Mouse (Mus musculus) erythroblast, embryonic 14.5 days (primary cell): ENCODE data around the gene Spon1. TPM values are rescaled to one million over a fixed set of nuclear protein-coding genes. Genes with fewer than 3 reads are reported as not detected.

Experiments used
- H3K27me3 ChIP-seq: 2 replicates; pipeline ENCODE4 v1.6.1; 2012; ENCODE audit warnings: inconsistent platforms; ENCODE audit not compliant: control insufficient read depth
- H3K36me3 ChIP-seq: 2 replicates; pipeline ENCODE4 v1.6.1; 2012; ENCODE audit warnings: mild to moderate bottlenecking, inconsistent platforms; ENCODE audit not compliant: control insufficient read depth
- H3K4me1 ChIP-seq: 2 replicates; pipeline ENCODE4 v1.6.1; 2012; ENCODE audit warnings: inconsistent platforms; ENCODE audit not compliant: control insufficient read depth
- H3K4me3 ChIP-seq: replicated peaks from 2 replicates; pipeline ENCODE3; 2012; ENCODE audit warnings: moderate library complexity, mild to moderate bottlenecking, inconsistent platforms
- H3K9me3 ChIP-seq: 2 replicates; pipeline ENCODE4 v1.6.1; 2012; ENCODE audit warnings: low read length, inconsistent platforms, mixed read lengths; ENCODE audit not compliant: control insufficient read depth
- GATA1 ChIP-seq: IDR thresholded peaks from 2 replicates; pipeline ENCODE4 v1.6.1; 2012; ENCODE audit warnings: low read length, inconsistent platforms, mixed read lengths
- TAL1 ChIP-seq: IDR thresholded peaks from 3 replicates; pipeline ENCODE4 v1.6.1; 2012; ENCODE audit warnings: low read length, inconsistent platforms, mixed read lengths
- polyA plus RNA-seq: library from polyadenylated mRNA; stranded (reverse); fragments of >175 nt; gene quantifications from 2 replicates; pipeline ENCODE4 v1.2.3, GENCODE M21; 2012

Spon1 gene
- polyA plus RNA-seq, 1 experiment = not detected

DNA sequence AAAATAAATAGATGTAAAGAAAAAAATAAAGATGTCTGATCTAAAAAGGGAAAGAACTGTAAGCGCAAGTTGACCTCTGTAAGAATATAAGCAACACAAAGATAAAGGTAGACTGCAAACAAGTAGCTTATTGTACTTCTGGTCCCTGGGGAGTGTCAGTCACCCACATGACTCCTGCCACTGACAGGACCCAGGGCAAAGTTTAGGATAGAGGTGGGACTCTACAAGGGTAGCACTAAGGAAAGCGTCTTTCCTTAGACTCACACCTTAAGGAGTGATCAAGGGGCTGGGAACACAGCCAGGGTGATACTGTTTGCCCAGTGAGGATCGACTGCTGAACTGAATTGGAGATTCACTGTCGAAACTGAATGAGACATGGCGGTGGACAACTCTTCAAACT is 323.1 kb downstream of the Spon1 start:
- H3K36me3 ChIP-seq = no peaks in the 10 kb centered on the region
- H3K27me3 ChIP-seq = no peaks in the 10 kb centered on the region
- H3K4me3 ChIP-seq = no peak overlapping the region
- TF ChIP-seq GATA1 (no peak), TAL1 (no peak)
- no peaks in the 10 kb centered on the region for H3K4me1 ChIP-seq
- no peaks in the 10 kb centered on the region for H3K9me3 ChIP-seq

GRCm38 (mm10) chr7:114090231-114090630 is 324.4 kb downstream of the Spon1 start:
- Histone ChIP-seq H3K4me3 (no peak overlapping the region), H3K27me3 (no peaks in the 10 kb centered on the region), H3K36me3 (no peaks in the 10 kb centered on the region), H3K9me3 (no peaks in the 10 kb centered on the region), H3K4me1 (no peaks in the 10 kb centered on the region)
- TF ChIP-seq TAL1 = no peak
- no peak for TF ChIP-seq GATA1

DNA sequence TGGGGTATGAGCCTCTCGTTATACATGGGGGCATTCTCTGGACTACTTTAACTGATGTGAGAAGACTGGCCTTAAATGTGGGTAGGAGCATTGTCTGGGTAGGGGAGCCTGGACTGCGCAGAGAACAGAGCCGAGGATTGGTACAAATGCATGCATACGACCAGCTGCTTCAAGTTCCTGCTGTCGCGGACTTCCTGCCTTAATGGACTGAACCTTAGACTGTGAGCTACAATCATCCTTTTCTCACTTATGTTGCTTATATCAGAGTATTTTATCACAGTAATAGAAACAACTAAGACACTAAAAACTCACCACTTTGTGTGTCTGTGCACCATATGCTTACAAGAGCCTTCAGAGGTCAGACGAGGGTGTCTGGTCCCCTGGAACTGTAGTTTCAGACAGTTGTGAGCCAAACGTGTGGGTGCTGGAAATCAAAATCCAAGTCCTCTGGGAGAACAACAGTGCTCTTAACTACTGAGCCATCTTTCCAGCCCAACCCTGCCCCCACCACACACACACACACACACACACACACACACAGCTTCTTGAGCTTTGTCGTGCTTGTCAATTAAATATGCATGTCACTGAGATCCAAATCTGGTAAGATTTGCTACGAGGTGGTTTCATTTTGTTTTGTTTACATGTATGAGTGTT is 325.2 kb downstream of the Spon1 start:
- H3K36me3 ChIP-seq = no peaks in the 10 kb centered on the region
- H3K4me1 ChIP-seq = no peaks in the 10 kb centered on the region
- no peak overlapping the region for H3K4me3 ChIP-seq
- no peaks in the 10 kb centered on the region for H3K9me3 ChIP-seq
- TF ChIP-seq GATA1 (no peak), TAL1 (no peak)
- no peaks in the 10 kb centered on the region for H3K27me3 ChIP-seq
